Mouse (Mus musculus) olfactory bulb, adult 2 months (tissue): Measurements from ENCODE around the gene Cd8a. TPM values are rescaled to one million over a fixed set of nuclear protein-coding genes. Genes with fewer than 3 reads are reported as not detected.
"Not testable (repeated sequence)": the region's sequence is repeated elsewhere in the genome, so short reads cannot be mapped to it uniquely, and the experiment has no call there.

Source experiments
- H3K27ac ChIP-seq: fragments of 200-500 bp; 2 replicates; pipeline ENCODE4 v1.5.1; 2012; ENCODE audit warnings: low read depth, low read length; ENCODE audit not compliant: insufficient read depth
- H3K4me1 ChIP-seq: fragments of 200-500 bp; 2 replicates; pipeline ENCODE4 v1.6.1; 2012; ENCODE audit warnings: low read length; ENCODE audit not compliant: control insufficient read depth, insufficient read depth
- H3K4me3 ChIP-seq: fragments of 200-500 bp; 2 replicates; pipeline ENCODE4 v1.5.1; 2012; ENCODE audit warnings: mild to moderate bottlenecking, low read depth, low read length, moderate library complexity; ENCODE audit not compliant: insufficient read depth
- CTCF ChIP-seq: fragments of 200-500 bp; IDR thresholded peaks from 2 replicates; pipeline ENCODE4 v1.5.1; 2012; ENCODE audit warnings: low read depth, mild to moderate bottlenecking, low read length, moderate library complexity; ENCODE audit not compliant: insufficient read depth
- POLR2A ChIP-seq: fragments of 200-500 bp; IDR thresholded peaks from 2 replicates; pipeline ENCODE4 v1.6.1; 2012; ENCODE audit warnings: mild to moderate bottlenecking, low read depth, low read length, moderate library complexity; ENCODE audit not compliant: insufficient read depth
- WGBS: fragments of 180-500 bp; shearing (Covaris S2); methylation state at CpG from one replicate; pipeline ENCODE4 v1.1.7; 2018; 5-methylcytosine and 5-hydroxymethylcytosine counted together
- polyA plus RNA-seq: library from polyadenylated mRNA; stranded (reverse); fragments of >200 nt; gene quantifications from 2 replicates; pipeline ENCODE4 v1.2.4, GENCODE M21; 2012; ENCODE audit warnings: low replicate concordance; ENCODE audit not compliant: missing spikeins, insufficient read depth, insufficient read length

Gene Cd8a
- polyA plus RNA-seq = 245 and 342 TPM in 2 replicates

DNA sequence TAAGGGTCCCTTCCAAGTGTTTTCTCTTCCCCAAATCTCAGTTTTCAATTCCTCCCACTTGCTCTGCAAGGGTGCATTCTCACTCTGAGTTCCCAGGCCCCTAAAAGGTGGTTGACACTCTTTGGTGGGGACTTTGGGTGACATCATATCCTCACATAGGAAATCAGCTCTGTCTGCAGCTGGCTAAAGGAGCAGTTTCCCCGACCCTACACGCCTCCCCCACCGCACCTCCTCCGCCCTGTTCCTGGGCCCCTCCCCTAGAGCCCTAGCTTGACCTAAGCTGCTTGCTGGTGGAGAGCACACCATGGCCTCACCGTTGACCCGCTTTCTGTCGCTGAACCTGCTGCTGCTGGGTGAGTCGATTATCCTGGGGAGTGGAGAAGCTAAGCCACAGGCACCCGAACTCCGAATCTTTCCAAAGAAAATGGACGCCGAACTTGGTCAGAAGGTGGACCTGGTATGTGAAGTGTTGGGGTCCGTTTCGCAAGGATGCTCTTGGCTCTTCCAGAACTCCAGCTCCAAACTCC, at the start of gene Cd8a:
Gene Cd8a (plus strand): TSS at position 179 of the 527 bp plus-strand sequence.
- Histone ChIP-seq H3K4me3 (no peak within 1 kb of the TSS; the same call in 1 of the 2 replicates), H3K27ac (no peak within 1 kb of the TSS), H3K4me1 (no peaks in the 10 kb centered on the region)
- TF ChIP-seq POLR2A (no peak), CTCF (no peak)
- WGBS = 85% methylated on average over 14 of the region's 14 CpGs

DNA sequence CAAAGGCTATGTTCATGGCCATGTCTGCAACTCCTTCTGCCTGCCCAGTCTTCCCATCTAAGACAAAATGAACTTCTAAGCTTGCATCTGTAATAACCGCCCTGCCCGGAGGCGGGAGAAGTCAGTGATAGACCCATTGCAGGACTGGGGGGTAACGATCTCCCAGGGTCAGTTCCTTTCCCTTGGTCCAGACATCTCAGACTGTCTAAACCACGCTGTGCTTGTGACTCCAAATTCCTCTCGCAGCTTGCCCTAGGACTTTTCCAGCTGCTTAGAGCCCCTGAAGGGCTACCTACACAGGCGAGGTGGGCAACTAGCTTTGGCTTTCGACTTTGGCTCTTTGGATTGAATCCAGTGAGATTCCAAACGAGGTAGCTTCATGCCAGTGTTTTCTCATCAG, 48.4 kb upstream of the Cd8a start:
- H3K4me3 ChIP-seq = no peak overlapping the region; the same call in 1 of the 2 replicates
- H3K27ac ChIP-seq = no peak overlapping the region
- TF ChIP-seq CTCF (no peak), POLR2A (no peak)
- no peaks in the 10 kb centered on the region for H3K4me1 ChIP-seq
- 87% methylated on average over 9 of the region's 9 CpGs for whole genome bisulfite sequencing

DNA sequence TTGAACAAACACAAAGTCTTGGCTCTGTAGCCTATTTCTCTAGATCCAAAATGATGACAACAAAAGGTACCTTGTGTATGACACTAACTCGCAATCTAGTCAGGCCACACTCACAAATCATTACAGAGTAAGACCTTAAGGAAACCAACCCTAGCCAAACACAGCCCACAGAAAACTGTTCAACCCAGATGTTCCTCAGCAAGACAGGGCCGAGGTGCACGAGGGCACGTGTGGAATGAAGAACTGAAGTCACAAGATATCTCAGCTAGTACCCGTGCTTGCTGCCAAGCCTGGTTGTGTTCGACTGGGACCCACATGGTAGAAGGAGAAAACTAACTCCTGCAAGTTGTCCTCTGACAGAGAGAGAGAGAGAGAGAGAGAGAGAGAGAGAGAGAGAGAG, 43.3 kb upstream of the Cd8a start:
- Histone ChIP-seq H3K4me1 (no peaks in the 10 kb centered on the region), H3K27ac (no peak overlapping the region), H3K4me3 (no peak overlapping the region)
- WGBS = 87% methylated on average over 6 of the region's 6 CpGs
- TF ChIP-seq POLR2A (no peak), CTCF (no peak)

DNA sequence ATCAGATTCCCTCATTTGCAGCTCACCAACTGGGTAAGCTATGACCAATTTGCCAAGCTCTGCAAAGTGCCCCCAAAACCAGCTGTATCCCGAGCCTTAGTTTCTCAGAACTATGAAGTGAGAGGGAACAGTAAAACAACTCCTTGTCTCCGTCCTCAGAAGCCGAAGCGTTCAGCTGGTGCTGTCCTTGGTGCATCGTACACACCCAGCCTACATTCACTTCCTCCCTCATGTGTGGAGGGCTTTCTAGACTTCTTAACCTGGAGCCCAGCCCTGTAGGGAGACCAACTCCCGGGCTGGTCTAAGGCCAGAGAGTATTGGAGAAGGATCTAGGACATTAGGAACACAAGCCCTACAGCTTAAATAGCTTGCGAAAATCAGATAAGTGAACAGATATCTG, 42.7 kb upstream of the Cd8a start:
- Histone ChIP-seq H3K27ac (no peak overlapping the region), H3K4me1 (no peaks in the 10 kb centered on the region), H3K4me3 (no peak overlapping the region)
- TF ChIP-seq CTCF (no peak), POLR2A (no peak)
- WGBS = 90% methylated on average over 7 of the region's 7 CpGs

DNA sequence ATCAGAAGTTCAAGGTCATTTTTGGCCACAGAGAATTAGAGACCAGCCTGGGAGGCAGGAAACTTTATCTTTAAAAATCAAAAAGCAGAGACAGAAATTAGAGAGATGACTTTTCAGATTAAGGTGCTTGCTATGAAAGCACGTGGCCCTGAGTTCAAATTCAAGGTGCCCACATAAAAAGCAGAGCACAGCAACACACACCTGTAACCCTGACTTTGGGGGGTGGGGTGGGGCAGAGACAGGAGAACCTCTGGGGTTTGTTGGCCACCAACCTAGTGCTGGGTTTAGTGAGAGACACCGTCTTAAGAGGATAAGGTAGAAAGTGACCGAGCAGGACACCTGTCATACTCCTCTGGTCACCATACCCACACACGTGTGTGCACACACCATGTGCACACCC, 41.7 kb upstream of the Cd8a start:
- H3K4me3 ChIP-seq, H3K27ac ChIP-seq, H3K4me1 ChIP-seq: not testable (repeated sequence)
- 92% methylated on average over 2 of the region's 4 CpGs for WGBS

DNA sequence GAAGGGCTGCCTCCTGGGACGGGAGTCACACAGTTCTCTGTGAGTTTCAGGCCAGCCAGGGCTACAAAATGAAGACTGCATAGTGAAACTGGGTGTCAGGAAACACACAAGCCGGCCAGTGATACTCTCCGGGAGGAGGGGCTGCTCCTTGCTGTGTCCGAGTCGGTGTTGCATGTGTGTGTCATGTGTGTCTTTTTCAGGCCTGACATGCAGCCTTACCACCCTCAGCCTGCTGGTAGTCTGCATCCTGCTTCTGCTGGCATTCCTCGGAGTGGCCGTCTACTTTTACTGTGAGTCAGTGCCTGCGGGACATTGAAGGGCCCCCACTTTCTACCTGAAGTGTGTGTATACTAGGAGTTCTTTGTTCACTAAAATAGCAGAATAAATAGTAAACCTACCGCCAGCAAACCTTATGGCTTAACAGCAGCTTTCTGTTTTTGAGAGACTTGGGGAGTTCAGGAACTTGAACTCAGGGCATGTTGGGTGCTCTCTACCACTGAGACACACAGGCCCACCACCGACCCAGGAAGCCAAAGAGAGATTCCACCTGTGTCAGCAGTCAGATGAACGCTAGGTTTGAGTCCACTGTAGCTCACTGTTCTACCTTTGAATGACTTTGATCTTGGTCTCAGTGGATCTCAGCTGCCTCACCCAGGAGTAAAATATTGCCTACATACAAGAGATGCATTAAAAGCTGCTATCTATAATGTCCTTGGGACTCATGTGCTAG, 40.8 kb upstream of the Cd8a start:
- WGBS = 89% methylated on average over 11 of the region's 11 CpGs

DNA sequence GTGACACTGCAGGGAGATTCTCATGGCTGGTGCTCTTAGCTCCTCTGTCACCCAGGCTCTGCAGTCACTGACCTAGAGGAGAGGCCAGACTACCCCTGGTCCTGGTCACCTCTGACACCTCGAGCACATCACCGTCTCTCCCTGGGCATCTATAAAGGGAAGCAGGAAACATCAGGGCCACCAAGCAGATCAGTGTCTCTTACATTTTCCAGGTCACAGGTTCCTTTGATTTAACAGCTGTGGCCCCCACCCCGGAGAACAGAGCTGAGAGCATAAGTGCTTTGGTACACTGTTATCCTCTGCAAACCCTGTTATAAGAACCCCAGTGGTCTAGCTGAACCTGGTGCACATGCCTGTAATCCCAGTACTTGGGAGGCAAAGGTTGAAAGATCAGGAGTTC, 40.2 kb upstream of the Cd8a start:
- 80% methylated on average over 3 of the region's 3 CpGs for WGBS
- Histone ChIP-seq H3K4me1 (no peaks in the 10 kb centered on the region), H3K4me3 (no peak overlapping the region), H3K27ac (no peak overlapping the region)
- no peak for TF ChIP-seq POLR2A

More for the DNA sequence above, 40.8 kb upstream of the Cd8a start:
- TF ChIP-seq CTCF = no peak
- no peak for TF ChIP-seq POLR2A
- no peaks in the 10 kb centered on the region for H3K4me1 ChIP-seq
- no peak overlapping the region for H3K27ac ChIP-seq
- H3K4me3 ChIP-seq = no peak overlapping the region

DNA sequence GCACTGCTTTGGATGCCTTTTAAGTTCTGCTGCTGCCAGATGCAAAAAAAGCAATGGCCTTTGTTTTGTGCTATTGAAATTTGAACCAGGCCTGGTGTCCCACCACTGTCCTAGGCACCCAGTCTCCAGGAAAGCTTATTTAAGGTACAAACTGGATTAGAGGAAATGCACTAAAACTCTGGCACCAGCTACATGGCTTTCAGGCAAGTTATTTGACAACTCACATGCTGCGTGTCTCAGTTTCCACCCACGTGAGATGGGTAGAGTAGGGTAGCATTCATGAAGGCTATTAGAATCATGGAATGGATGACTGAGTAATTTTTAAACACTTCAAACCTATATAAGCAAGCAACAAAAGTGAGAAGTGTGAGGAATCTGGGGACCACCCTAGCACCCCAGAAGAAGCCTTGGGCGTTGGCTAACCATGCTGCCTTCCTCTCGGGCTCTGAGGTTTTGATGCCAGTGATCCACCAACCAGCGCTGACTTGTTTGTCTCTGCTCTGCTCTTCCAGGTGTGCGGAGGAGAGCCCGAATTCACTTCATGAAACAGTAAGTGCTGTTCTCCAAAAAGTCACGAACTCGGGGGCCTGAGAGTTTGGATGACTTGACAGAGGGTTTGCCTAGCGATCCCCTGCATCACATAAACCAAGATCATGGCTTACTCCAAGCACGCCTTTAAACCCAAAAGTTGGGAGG, 39.5 kb upstream of the Cd8a start:
- no peak overlapping the region for H3K27ac ChIP-seq
- no peak for TF ChIP-seq CTCF
- TF ChIP-seq POLR2A = no peak
- H3K4me1 ChIP-seq = no peaks in the 10 kb centered on the region
- H3K4me3 ChIP-seq = no peak overlapping the region
- 94% methylated on average over 11 of the region's 11 CpGs for WGBS

DNA sequence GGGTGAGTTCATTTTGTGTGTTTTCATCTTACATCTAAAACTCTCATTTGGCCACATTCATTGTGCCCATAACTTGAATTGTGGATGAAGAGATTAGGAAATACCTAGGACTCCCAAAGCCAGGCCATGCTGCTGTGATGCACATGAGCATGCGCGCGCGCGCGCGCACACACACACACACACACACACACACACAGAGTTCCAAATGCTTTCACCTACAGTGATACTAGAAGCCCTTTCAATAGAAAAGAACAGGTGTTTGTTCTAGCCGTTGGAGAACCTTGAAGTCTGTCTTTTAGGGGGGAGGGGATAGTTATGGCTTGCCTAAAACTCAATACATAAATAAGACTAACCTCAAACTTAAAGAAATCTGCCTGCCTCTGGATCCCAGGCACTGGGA, 35.6 kb upstream of the Cd8a start:
- no peak for TF ChIP-seq CTCF
- TF ChIP-seq POLR2A = no peak
- Histone ChIP-seq H3K27ac (no peak overlapping the region), H3K4me3 (no peak overlapping the region), H3K4me1 (no peaks in the 10 kb centered on the region)
- WGBS = 96% methylated on average over 8 of the region's 8 CpGs
